Mouse (Mus musculus) splenic B cell, adult 2 months (primary cell): ENCODE results near the gene Klhl21.

Experiments used
- DNase-seq: peaks from one replicate; pipeline ENCODE4 v3.0.0-alpha.2; 2011; ENCODE audit warnings: low read depth, low spot score
- H3K27me3 ChIP-seq: 2 replicates; pipeline ENCODE4 v1.6.1; 2012; ENCODE audit warnings: mild to moderate bottlenecking, low read length, moderate library complexity, mixed read lengths; ENCODE audit not compliant: control insufficient read depth, poor library complexity, insufficient read depth, severe bottlenecking
- H3K36me3 ChIP-seq: 2 replicates; pipeline ENCODE4 v1.6.1; 2012; ENCODE audit warnings: mild to moderate bottlenecking, low read length, moderate library complexity, mixed read lengths; ENCODE audit not compliant: control insufficient read depth, poor library complexity, insufficient read depth, severe bottlenecking

The Klhl21 gene

GRCm38 (mm10) chr4:152006812-152007211 is 1.8 kb upstream of the Klhl21 start:
- Histone ChIP-seq H3K27me3 (no peaks in the 10 kb centered on the region), H3K36me3 (no peaks in the 10 kb centered on the region)
- no peak for DNase-seq

DNA sequence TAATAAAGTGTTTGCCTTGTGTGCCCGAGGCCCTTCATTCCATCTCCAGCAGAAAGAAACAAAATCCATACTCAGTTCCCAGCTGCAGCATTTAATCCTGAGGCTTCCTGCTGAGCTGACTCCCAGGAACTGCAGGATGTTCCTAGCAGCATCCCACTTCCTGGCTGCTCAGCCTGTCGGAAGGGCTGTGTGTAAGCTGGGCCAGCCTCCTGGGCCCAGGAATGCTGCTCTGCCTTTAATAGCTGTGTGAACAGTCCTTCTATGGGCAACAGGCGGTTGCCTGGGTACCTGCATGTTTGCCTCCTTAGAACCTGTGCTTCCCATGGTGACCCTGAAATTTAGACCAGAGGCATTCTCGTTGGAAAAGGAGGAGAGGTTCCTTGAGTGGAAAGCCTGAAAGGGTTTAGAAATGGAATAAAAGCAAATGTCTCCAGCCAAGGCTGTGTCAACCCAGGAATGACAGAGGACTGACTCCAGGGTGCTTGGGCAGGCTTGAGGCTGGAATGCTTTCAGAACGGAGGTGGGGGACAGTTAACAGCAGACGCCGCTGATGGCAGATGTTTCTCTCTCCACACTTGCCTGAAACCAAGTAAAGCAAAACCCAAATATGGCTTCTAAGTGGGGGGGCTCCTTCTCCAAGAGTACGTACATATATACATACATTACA is 989 bp upstream of the Klhl21 start:
- DNase-seq = no peak
- H3K27me3 ChIP-seq = no peaks in the 10 kb centered on the region

GRCm38 (mm10) chr4:152008148-152008500 is 479 bp upstream of the Klhl21 start:
- Histone ChIP-seq H3K36me3 (no peaks in the 10 kb centered on the region), H3K27me3 (no peaks in the 10 kb centered on the region)
- peak; percentile 24 for DNase-seq

More for the DNA sequence above, 989 bp upstream of the Klhl21 start:
- no peaks in the 10 kb centered on the region for H3K36me3 ChIP-seq

GRCm38 (mm10) chr4:152009076-152010051 is 761 bp downstream of the Klhl21 start:
- H3K27me3 ChIP-seq = no peaks in the 10 kb centered on the region
- peaks cover 2% of the 10 kb centered on the region; the same call in 1 of the 2 replicates for H3K36me3 ChIP-seq
- DNase-seq = peak; percentile 52

GRCm38 (mm10) chr4:152010091-152010706 is 1.6 kb downstream of the Klhl21 start:
- H3K36me3 ChIP-seq = peaks cover 2% of the 10 kb centered on the region
- H3K27me3 ChIP-seq = no peaks in the 10 kb centered on the region
- peak; percentile 49 for DNase-seq

DNA sequence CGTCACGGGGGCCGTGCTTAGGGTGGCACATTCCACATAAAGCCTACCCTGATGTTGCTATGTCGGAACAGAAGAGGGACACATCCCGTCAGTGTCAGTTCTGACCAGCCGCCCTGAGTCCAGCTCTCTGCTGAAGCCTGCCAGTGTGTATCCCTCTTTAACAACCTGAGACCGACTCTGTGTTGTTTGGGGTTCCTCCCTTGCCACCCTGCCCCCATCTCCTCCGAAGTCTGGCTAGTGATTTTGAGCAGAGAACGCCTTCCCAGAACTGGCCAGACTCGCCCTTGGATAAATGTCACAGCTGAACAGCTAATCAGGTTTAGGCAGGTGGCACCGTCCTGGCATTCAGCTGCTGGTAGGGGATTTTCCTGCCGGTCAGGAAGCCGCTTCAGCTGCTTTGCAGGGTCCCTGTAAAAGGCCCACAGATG is 2.1 kb downstream of the Klhl21 start:
- Histone ChIP-seq H3K36me3 (peaks cover 2% of the 10 kb centered on the region), H3K27me3 (no peaks in the 10 kb centered on the region)
- DNase-seq = no peak

GRCm38 (mm10) chr4:152011171-152011760 is 2.7 kb downstream of the Klhl21 start:
- no peak for DNase-seq
- Histone ChIP-seq H3K36me3 (peaks cover 2% of the 10 kb centered on the region), H3K27me3 (no peaks in the 10 kb centered on the region)

- Histone ChIP-seq H3K36me3 (peaks cover 2% of the 10 kb centered on the region), H3K27me3 (no peaks in the 10 kb centered on the region)
- no peak for DNase-seq
These were observed 3.5 kb downstream of the Klhl21 start for GRCm38 (mm10) chr4:152012109-152012508.

GRCm38 (mm10) chr4:152013036-152013813 is 4.6 kb downstream of the Klhl21 start:
- Histone ChIP-seq H3K27me3 (no peaks in the 10 kb centered on the region), H3K36me3 (peaks cover 2% of the 10 kb centered on the region)
- no peak for DNase-seq

- Histone ChIP-seq H3K27me3 (no peaks in the 10 kb centered on the region), H3K36me3 (peaks cover 2% of the 10 kb centered on the region)
- DNase-seq = no peak
These were observed 10.5 kb downstream of the Klhl21 start for GRCm38 (mm10) chr4:152019073-152019472.

DNA sequence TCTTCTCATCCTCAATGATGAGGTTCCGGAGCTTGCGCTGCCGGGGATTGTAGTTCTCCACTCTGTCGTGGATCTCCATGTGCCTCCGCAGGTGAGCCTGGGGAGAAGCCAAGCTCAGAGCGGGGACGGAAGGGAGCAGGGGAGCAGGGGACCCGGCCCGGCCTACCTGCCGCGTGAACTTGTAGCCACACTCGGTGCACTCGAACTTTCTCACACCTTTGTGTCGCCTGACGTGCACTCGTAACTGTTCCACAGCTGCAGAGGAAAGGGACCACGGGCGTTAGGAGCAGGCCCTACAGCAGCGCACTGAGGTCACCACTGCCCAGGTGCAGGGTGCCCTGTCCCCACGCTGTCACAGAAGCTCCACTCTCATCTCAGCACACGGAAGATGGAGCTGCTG is 11.4 kb downstream of the Klhl21 start:
- no peak for DNase-seq
- H3K36me3 ChIP-seq = no peaks in the 10 kb centered on the region; the same call in none of the 2 replicates
- no peaks in the 10 kb centered on the region for H3K27me3 ChIP-seq

GRCm38 (mm10) chr4:152021568-152022097 is 13.0 kb downstream of the Klhl21 start:
- DNase-seq = no peak
- no peaks in the 10 kb centered on the region for H3K27me3 ChIP-seq
- H3K36me3 ChIP-seq = no peaks in the 10 kb centered on the region; the same call in none of the 2 replicates

- DNase-seq = no peak
- no peaks in the 10 kb centered on the region for H3K27me3 ChIP-seq
These were observed 13.9 kb downstream of the Klhl21 start for GRCm38 (mm10) chr4:152022506-152022905.

DNA sequence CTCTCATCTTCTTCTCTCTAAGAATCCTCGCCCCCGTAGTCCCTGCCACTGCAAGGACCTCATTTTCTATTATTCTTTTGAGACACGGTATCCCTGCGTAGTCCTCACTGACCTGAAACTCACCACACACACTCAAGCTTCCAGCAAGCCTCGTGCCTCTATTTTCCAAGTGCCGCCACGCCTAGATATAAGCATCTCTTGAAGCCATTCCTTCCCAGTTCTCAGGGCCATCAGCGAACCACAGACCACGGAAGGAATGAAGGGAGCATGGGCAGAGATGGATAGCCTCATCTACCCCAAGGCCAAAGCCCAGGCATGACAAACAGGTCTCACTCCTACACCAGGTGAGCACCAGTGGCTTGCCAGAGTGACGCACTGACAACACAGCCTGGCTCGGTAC is 15.9 kb downstream of the Klhl21 start:
- Histone ChIP-seq H3K27me3 (no peaks in the 10 kb centered on the region), H3K36me3 (no peaks in the 10 kb centered on the region; the same call in 1 of the 2 replicates)
- no peak for DNase-seq

More at GRCm38 (mm10) chr4:152022506-152022905, 13.9 kb downstream of the Klhl21 start:
- no peaks in the 10 kb centered on the region; the same call in none of the 2 replicates for H3K36me3 ChIP-seq
